ENCODE assay signal across 10 mouse cellular contexts in the genomic region with DNA sequence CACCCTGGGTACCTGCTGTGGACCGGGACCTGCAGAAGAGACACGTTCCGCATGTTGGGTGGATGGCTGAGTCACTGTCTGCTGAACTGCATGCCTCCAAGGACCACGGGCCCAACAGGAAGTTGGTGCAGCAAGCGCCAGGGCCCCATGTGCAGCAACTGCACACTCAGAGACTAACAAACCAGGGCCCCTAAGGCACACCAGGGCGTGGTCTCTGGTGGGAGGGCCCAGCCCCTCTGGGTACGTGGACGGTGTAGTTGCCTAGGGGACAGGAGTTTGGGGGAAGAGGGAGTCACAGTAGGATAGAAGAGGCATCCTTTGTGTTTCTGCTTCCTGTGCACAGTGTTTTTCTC. TPM values are rescaled to one million over a fixed set of nuclear protein-coding genes. Genes with fewer than 3 reads are reported as not detected.
DNase-seq lines count a peak whose midpoint lies in the region; ATAC-seq and TF ChIP-seq lines count a peak whose summit lies in the region.
"Had no signal": no experiment of that assay in that cellular context is flagged by ENCODE, and none has a peak within 500 bp of the region (broad histone marks: within the 10 kb centered on the region; RNA-seq: fewer than 3 reads in every experiment).

No protein-coding gene starts in this region.

- H3K9me3 ChIP-seq in midbrain, embryonic 16.5 days (replicated peaks; ENCODE audit: control insufficient read depth, low read length, poor library complexity, severe bottlenecking) = no peaks in the 10 kb centered on the region

- H3K4me3 ChIP-seq in lung, adult 2 months (replicated peaks; ENCODE audit: extremely low read depth, low read depth, low read length) = peak overlapping the region; percentile 10
- H3K4me3 ChIP-seq in midbrain, embryonic 16.5 days (ENCODE audit: low read depth, low read length) = no peak overlapping the region

- no peak overlapping the region for H3K4me2 ChIP-seq in midbrain, embryonic 16.5 days (ENCODE audit: low read length)

- peak; percentile 39 for DNase-seq in gastrocnemius, postnatal 25 days
- no peak for DNase-seq in gastrocnemius, postnatal 14 days
- DNase-seq in ZHBTc4 (ENCODE audit: low read depth, low spot score) = peak; percentile 42
- peak; percentile 6 for DNase-seq in lung, adult 2 months
- DNase-seq in spleen, postnatal 10 days (ENCODE audit: low spot score in 2 of 2) = peak; percentile 33 to 70
- no peak for DNase-seq in urinary bladder, postnatal 14 days (ENCODE audit: low spot score)
- no peak for DNase-seq in right cerebral cortex, adult 18-20 months
- DNase-seq: kidney, adult 9 months had no signal

- H3K27me3 ChIP-seq in midbrain, embryonic 16.5 days (ENCODE audit: control insufficient read depth, insufficient read depth, low read depth, low read length) = no peaks in the 10 kb centered on the region

- intact Hi-C loops in gastrocnemius, postnatal 14 days (cut with DNase I; ENCODE audit: low total_unique reads) = no loop called here

- no peaks in the 10 kb centered on the region for H3K36me3 ChIP-seq in midbrain, embryonic 16.5 days (ENCODE audit: control insufficient read depth, insufficient read depth, low read length)
- H3K36me3 ChIP-seq: G1E had no signal

- TF ChIP-seq POLR2A in lung, adult 2 months (IDR thresholded peaks at IDR 0.05; ENCODE audit: borderline replicate concordance, extremely low read depth, low read depth, low read length) = no peak

- no peaks in the 10 kb centered on the region; the same call in 1 of the 2 replicates for H3K4me1 ChIP-seq in lung, adult 2 months (ENCODE audit: control insufficient read depth, insufficient read depth, low read length)
- no peaks in the 10 kb centered on the region for H3K4me1 ChIP-seq in midbrain, embryonic 16.5 days (ENCODE audit: control insufficient read depth, insufficient read depth, low read length)

- ATAC-seq in midbrain, embryonic 16.5 days = no peak

- H3K9ac ChIP-seq in midbrain, embryonic 16.5 days (ENCODE audit: low read depth, low read length) = no peak overlapping the region

- no peak overlapping the region for H3K27ac ChIP-seq in midbrain, embryonic 16.5 days (ENCODE audit: low read length)

- 48% methylated on average over 8 of the region's 8 CpGs for WGBS in lung, adult 2 months
- WGBS in midbrain, embryonic 16.5 days = 70% methylated on average over 8 of the region's 8 CpGs

- no peak for TF ChIP-seq CTCF in lung, adult 2 months (IDR thresholded peaks at IDR 0.05; ENCODE audit: insufficient read depth, low read length)

RNA-seq across cellular contexts. Expression of gene Nphp4, which starts 27.9 kb away (rescaled TPM):
- total RNA-seq in gastrocnemius, postnatal 25 days (2021) = under 1 TPM; 0.67 to 0.94 TPM
- total RNA-seq in gastrocnemius, postnatal 14 days (2021) = 1 to 10 TPM; 1.2 to 1.3 TPM
- 3.1 and 3.8 TPM in 2 replicates for polyA plus RNA-seq in lung, adult 2 months (2012; rRNA removed)
- 5.7 and 6.4 TPM in 2 replicates for polyA plus RNA-seq in midbrain, embryonic 16.5 days (2015; fragmentation: Nextera tagmentation; extraction: Ambion mirVana)
- total RNA-seq: G1E had no signal
- polyA plus RNA-seq: G1E had no signal

RNA-seq across cellular contexts. Expression of gene Kcnab2, which starts 29.0 kb away (rescaled TPM):
- total RNA-seq in gastrocnemius, postnatal 25 days (2021) = 1 to 10 TPM; 2.2 to 2.8 TPM
- 1 to 10 TPM; 2.2 to 3.2 TPM for total RNA-seq in gastrocnemius, postnatal 14 days (2021)
- 6.9 and 8.6 TPM in 2 replicates for polyA plus RNA-seq in lung, adult 2 months (2012; rRNA removed)
- polyA plus RNA-seq in midbrain, embryonic 16.5 days (2015; fragmentation: Nextera tagmentation; extraction: Ambion mirVana) = 23.6 and 29.8 TPM in 2 replicates
- total RNA-seq: G1E had no signal

Comparison
In these comparisons a context has a peak if more than half of its experiments do, and no peak if none do; other contexts are left out.
1. DNase-seq: peak in gastrocnemius, postnatal 25 days (single experiment), ZHBTc4 (single experiment), lung, adult 2 months (single experiment) and spleen, postnatal 10 days (2 of 2); none in gastrocnemius, postnatal 14 days (single experiment), urinary bladder, postnatal 14 days (single experiment) and right cerebral cortex, adult 18-20 months (single experiment).